Mouse (Mus musculus) megakaryocyte, embryonic 14.5 days (primary cell): ENCODE results near the gene G6pc. TPM values are rescaled to one million over a fixed set of nuclear protein-coding genes. Genes with fewer than 3 reads are reported as not detected.
"Not testable (repeated sequence)": the region's sequence is repeated elsewhere in the genome, so short reads cannot be mapped to it uniquely, and the experiment has no call there.

Experiments used
- H3K27me3 ChIP-seq: replicated peaks from 2 replicates; pipeline ENCODE3; 2012; ENCODE audit warnings: inconsistent platforms
- H3K36me3 ChIP-seq: replicated peaks from 2 replicates; pipeline ENCODE3; 2012; ENCODE audit warnings: low read length, inconsistent platforms, mixed read lengths
- H3K4me1 ChIP-seq: 2 replicates; pipeline ENCODE4 v1.6.1; 2012; ENCODE audit warnings: inconsistent platforms
- H3K4me3 ChIP-seq: replicated peaks from 2 replicates; pipeline ENCODE3; 2012; ENCODE audit warnings: moderate library complexity, mild to moderate bottlenecking, inconsistent platforms
- H3K9me3 ChIP-seq: 2 replicates; pipeline ENCODE4 v1.6.1; 2012; ENCODE audit warnings: inconsistent platforms
- FLI1 ChIP-seq: IDR thresholded peaks from 2 replicates; pipeline ENCODE4 v1.6.1; 2012; ENCODE audit warnings: low read length, inconsistent platforms, mixed read lengths
- GATA1 ChIP-seq: IDR thresholded peaks from 3 replicates; pipeline ENCODE4 v1.6.1; 2012; ENCODE audit warnings: mixed read lengths, low read length, inconsistent platforms, borderline replicate concordance
- polyA plus RNA-seq: library from polyadenylated mRNA; stranded (reverse); fragments of >175 nt; gene quantifications from 2 replicates; pipeline ENCODE4 v1.2.3, GENCODE M21; 2012; ENCODE audit warnings: low replicate concordance; ENCODE audit not compliant: insufficient read depth

Gene G6pc
- polyA plus RNA-seq = not detected in 2 replicates

DNA sequence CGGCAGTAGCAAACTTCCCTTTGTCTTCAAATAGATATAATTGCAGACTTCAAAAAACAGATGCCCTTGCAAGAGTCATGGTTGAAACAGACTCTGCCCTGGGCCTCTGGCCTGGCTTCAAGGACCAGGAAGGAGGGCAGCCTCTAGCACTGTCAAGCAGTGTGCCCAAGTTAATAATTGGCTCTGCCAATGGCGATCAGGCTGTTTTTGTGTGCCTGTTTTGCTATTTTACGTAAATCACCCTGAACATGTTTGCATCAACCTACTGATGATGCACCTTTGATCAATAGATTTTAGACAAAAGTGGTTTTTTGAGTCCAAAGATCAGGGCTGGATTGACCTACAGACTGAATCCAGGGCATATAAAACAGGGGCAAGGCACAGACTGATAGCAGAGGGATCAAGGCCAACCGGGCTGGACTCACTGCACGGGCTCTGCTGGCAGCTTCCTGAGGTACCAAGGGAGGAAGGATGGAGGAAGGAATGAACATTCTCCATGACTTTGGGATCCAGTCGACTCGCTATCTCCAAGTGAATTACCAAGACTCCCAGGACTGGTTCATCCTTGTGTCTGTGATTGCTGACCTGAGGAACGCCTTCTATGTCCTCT lies at the start of gene G6pc:
Gene G6pc, plus strand, starts transcription at position 236 of the 610 bp plus-strand sequence.
- no peak for TF ChIP-seq GATA1
- no peak for TF ChIP-seq FLI1
- H3K27me3 ChIP-seq = peaks cover 41% of the 10 kb centered on the region
- H3K4me1 ChIP-seq = peaks cover 10% of the 10 kb centered on the region
- no peak within 1 kb of the TSS for H3K4me3 ChIP-seq
- H3K36me3 ChIP-seq = no peaks in the 10 kb centered on the region
- H3K9me3 ChIP-seq = no peaks in the 10 kb centered on the region

DNA sequence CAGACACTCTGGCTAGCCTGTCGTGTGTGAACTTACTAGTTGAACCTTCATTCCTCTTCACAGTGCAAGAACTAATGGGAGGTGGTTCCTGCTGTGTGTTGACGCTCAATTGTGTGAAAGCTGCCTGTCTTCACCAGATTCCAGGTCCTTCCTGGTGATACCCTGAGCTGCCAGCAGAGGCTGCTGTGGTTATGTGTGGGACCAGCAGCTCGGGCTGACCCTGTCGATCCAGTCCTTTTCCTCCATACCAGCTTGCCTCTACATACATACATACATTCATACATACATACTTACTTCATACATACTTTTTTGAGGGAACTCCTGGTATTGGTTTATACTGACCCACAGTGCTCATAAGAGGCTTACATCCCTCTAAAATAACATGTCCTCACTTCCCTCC lies 43.8 kb upstream of the G6pc start:
- peaks cover 89% of the 10 kb centered on the region for H3K36me3 ChIP-seq
- no peak for TF ChIP-seq FLI1
- TF ChIP-seq GATA1 = no peak

DNA sequence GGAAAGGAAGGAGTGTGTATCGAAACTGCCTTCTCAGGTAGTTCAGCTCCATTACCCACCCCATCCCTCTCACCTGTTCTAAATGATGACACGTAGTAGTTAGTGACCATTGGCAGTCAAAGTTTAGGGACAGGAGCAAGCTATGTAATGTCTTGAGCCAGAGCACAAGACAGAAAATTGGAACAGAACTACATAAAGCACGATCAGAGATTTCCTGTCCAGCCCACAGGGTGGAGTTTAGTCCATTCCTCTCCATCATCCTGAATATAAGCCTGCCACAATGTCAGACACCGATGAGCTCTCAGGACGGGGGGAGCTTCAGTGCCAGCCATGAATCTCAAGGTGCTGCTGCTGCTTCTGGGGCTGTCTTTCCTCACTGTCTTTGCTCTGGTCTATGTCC lies 42.6 kb upstream of the G6pc start, which contains the start of gene Aoc2:
Gene Aoc2, plus strand, starts transcription at position 301 of the 400 bp plus-strand sequence.
- TF ChIP-seq GATA1 (no peak), FLI1 (no peak)
- H3K36me3 ChIP-seq = peaks cover 85% of the 10 kb centered on the region
- H3K27me3 ChIP-seq = no peaks in the 10 kb centered on the region
- no peaks in the 10 kb centered on the region for H3K9me3 ChIP-seq
- peaks cover 16% of the 10 kb centered on the region for H3K4me1 ChIP-seq
- H3K4me3 ChIP-seq = no peak within 1 kb of the TSS

More for the DNA sequence above, 43.8 kb upstream of the G6pc start:
- Histone ChIP-seq H3K9me3 (no peaks in the 10 kb centered on the region), H3K4me3 (no peak overlapping the region), H3K4me1 (peaks cover 10% of the 10 kb centered on the region), H3K27me3 (no peaks in the 10 kb centered on the region)

DNA sequence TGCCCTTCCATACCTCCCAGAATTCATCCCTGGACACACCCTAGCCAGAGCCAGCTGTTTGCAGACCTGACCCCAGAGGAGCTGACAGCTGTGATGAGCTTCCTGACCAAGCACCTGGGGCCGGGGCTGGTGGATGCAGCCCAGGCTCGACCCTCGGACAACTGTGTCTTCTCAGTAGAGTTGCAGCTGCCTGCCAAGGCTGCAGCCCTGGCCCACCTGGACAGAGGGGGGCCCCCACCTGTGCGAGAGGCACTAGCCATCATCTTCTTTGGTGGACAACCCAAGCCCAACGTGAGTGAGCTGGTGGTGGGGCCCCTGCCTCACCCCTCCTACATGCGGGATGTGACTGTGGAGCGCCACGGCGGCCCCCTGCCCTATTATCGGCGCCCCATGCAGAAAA lies 42.2 kb upstream of the G6pc start:
- Histone ChIP-seq H3K4me1 (peaks cover 16% of the 10 kb centered on the region), H3K36me3 (peaks cover 80% of the 10 kb centered on the region)
- not testable (repeated sequence) for H3K9me3 ChIP-seq, H3K27me3 ChIP-seq, H3K4me3 ChIP-seq

DNA sequence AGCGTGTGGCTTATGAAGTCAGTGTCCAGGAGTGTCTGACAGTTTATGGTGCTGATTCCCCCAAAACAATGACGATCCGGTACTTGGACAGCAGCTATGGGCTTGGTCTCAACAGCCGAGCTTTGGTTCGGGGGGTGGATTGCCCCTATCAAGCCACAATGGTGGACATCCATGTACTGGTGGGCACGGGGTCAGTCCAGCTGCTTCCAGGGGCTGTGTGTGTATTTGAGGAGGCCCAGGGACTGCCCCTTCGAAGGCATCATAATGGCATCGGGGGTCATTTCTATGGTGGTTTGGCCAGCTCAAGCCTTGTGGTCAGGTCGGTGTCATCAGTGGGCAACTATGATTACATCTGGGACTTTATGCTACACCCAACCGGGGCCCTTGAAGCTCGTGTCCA lies 41.2 kb upstream of the G6pc start:
- Histone ChIP-seq H3K36me3 (peaks cover 71% of the 10 kb centered on the region), H3K27me3 (no peaks in the 10 kb centered on the region), H3K4me3 (no peak overlapping the region), H3K9me3 (no peaks in the 10 kb centered on the region), H3K4me1 (peaks cover 16% of the 10 kb centered on the region)
- TF ChIP-seq FLI1 (no peak), GATA1 (no peak)

DNA sequence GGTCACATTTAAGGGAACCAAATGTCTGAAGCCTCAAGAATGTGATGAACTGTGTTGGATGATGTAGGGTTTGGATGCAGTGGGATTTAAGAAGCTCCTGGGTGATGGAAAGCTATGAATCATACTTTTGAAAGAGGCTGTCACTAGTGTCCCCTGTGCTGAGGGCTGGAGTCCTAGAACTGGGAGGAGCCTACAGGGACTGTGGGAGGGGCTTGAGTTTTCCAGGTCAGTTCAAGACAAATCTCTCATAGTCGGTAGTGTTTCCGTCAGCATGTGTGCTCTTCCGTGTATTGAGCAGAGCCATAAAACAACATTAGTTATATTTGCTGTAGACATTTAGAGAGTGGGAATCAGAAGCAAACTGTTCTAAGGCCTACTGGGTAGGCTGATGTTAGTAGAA lies 40.0 kb upstream of the G6pc start:
- TF ChIP-seq FLI1 (no peak), GATA1 (no peak)

DNA sequence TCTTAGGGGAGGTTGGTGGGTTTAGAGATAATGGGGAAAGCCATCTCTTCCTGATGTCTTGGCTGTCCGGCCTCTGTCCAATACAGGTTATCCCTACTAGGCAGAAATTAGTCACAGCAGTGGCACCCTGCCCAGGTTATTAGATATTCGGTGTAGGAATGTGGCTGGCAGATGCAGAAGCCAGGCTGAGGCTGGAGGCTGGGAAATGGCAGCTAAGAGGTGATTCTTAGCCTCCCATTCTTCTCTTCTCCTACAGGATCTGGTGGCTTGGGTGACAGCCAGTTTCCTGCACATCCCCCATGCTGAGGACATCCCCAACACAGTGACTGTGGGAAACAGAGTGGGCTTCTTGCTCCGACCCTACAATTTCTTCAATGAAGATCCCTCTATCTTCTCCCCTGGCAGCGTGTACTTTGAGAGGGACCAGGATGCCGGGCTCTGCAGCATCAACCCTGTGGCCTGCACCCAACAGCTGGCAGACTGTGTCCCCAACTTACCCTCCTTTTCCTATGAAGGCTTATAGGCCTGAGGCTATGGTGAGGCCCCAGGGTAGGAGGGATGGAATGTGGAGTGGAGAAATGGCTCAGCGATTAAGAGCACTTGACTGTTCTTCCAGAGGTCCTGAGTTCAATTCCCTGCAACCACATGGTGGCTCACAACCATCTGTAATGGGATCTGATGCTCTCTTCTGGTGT lies 38.3 kb upstream of the G6pc start:
- Histone ChIP-seq H3K4me1 (peaks cover 11% of the 10 kb centered on the region), H3K4me3 (no peak overlapping the region), H3K9me3 (no peaks in the 10 kb centered on the region), H3K27me3 (peaks cover 8% of the 10 kb centered on the region), H3K36me3 (peaks cover 42% of the 10 kb centered on the region)
- no peak for TF ChIP-seq GATA1
- TF ChIP-seq FLI1 = no peak

More for the DNA sequence above, 40.0 kb upstream of the G6pc start:
- Histone ChIP-seq H3K4me1 (peaks cover 16% of the 10 kb centered on the region), H3K36me3 (peaks cover 59% of the 10 kb centered on the region), H3K9me3 (no peaks in the 10 kb centered on the region), H3K27me3 (no peaks in the 10 kb centered on the region), H3K4me3 (no peak overlapping the region)

DNA sequence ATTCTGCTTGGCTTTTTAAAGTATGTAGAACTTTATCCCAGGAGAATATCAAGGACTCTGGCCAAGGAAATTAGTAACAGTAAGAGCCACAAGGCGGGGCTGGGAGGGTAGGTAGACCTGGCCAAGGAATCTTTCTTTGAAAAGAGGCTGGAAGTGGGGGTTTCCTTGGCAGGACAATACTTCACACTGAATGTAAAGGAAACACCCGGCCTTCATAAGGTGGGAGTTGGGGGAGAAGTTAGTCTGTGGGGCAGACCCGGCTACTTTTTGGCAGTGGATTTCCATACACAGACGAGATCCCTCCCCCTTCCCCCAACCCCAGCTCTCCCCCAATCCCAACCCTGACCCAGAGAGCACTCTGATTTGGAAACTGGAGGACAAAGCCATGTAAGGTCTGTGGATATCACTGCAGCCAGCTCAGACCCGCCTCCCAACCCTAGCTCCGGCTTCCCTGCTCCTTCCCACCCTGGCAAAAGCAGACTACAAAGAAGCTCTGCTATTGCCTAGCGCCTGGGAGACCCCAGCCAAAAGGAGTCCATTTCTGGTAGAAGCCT lies 36.9 kb upstream of the G6pc start, which contains the start of gene Aoc3:
Gene Aoc3, plus strand, starts transcription at position 235 of the 554 bp plus-strand sequence.
- no peaks in the 10 kb centered on the region for H3K9me3 ChIP-seq
- TF ChIP-seq FLI1 = no peak
- no peak for TF ChIP-seq GATA1
- H3K36me3 ChIP-seq = peaks cover 29% of the 10 kb centered on the region
- peaks cover 8% of the 10 kb centered on the region for H3K27me3 ChIP-seq
- H3K4me1 ChIP-seq = peaks cover 18% of the 10 kb centered on the region
- no peak within 1 kb of the TSS for H3K4me3 ChIP-seq

DNA sequence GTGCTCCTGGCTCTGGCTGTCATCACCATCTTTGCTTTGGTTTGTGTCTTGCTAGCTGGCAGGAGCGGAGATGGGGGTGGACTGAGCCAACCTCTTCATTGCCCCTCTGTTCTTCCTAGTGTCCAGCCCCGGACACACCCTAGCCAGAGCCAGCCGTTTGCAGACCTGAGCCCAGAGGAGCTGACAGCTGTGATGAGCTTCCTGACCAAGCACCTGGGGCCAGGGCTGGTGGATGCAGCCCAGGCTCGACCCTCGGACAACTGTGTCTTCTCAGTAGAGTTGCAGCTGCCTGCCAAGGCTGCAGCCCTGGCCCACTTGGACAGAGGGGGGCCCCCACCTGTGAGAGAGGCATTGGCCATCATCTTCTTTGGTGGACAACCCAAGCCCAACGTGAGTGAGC lies 36.4 kb upstream of the G6pc start:
- Histone ChIP-seq H3K4me1 (peaks cover 21% of the 10 kb centered on the region), H3K27me3 (peaks cover 12% of the 10 kb centered on the region), H3K36me3 (peaks cover 23% of the 10 kb centered on the region)
- H3K4me3 ChIP-seq, H3K9me3 ChIP-seq: not testable (repeated sequence)

DNA sequence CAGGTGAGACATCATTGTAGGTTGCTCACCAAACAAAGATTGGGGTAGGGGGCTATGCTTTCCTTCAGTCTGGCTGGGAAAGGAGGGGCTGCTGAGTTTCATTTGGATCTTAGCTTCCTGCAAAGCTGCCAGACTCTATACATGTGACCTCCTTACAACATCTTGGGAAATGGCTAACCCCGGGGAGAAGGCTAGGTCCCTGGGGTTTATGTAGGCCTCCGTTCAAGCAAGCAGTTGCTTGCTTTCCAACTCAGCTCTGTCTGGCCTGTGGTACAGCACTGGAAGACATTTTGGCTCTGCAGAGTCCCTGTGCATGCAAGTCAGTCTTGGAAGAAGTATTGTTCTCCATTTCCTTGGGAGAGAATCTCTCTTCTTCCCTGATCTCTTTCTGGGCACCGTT lies 34.8 kb upstream of the G6pc start:
- H3K9me3 ChIP-seq = no peaks in the 10 kb centered on the region
- H3K27me3 ChIP-seq = peaks cover 15% of the 10 kb centered on the region
- TF ChIP-seq GATA1 = no peak
- TF ChIP-seq FLI1 = no peak
- H3K4me3 ChIP-seq = no peak overlapping the region
- peaks cover 34% of the 10 kb centered on the region for H3K4me1 ChIP-seq
- H3K36me3 ChIP-seq = peaks cover 16% of the 10 kb centered on the region

DNA sequence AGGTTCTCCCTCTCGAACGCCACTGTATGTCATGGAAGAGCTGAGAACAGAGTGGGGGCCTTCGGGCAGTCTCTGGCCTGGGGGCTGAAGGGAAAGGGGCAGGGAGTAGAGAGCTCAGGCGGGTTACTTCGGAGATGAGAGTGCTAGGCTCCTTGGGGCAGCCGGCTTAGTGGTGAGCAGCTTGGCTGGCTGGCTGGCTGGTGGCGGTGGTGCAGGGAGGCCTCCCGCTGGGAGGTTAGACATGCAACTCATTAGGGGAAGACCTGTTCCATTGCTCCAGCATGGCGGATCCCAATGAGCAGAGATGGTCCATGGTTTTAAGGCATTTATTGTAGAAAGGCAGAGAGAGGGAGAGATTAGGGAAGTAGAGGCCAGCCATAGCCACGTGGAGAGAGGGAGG lies 33.3 kb upstream of the G6pc start:
- TF ChIP-seq GATA1 (no peak), FLI1 (no peak)
- no peaks in the 10 kb centered on the region for H3K9me3 ChIP-seq
- no peak overlapping the region for H3K4me3 ChIP-seq
- H3K4me1 ChIP-seq = peaks cover 38% of the 10 kb centered on the region
- peaks cover 3% of the 10 kb centered on the region for H3K36me3 ChIP-seq
- peaks cover 16% of the 10 kb centered on the region for H3K27me3 ChIP-seq
